Mouse (Mus musculus): Measurements from ENCODE around the gene Plb1.

Plb1 gene

GRCm38 (mm10) chr5:32243286-32243885, 10.9 kb downstream of the Plb1 start:
- in situ Hi-C loops (cut with MboI, MseI), result no loop called here

- in situ Hi-C loops (cut with MboI, MseI), result loop anchor here (5.0 kb wide), 1 partner anchor 87 kb away; no protein-coding TSS in a partner anchor
Measured at GRCm38 (mm10) chr5:32245385-32245784, 12.9 kb downstream of the Plb1 start.

GRCm38 (mm10) chr5:32260751-32261150, 28.2 kb downstream of the Plb1 start:
- in situ Hi-C loops (cut with MboI, MseI), result no loop called here

GRCm38 (mm10) chr5:32261251-32261650, 28.7 kb downstream of the Plb1 start:
- in situ Hi-C loops (cut with MboI, MseI), result no loop called here

- in situ Hi-C loops (cut with MboI, MseI), result no loop called here
Measured at GRCm38 (mm10) chr5:32262534-32262933, 30.0 kb downstream of the Plb1 start.

- in situ Hi-C loops (cut with MboI, MseI), result loop anchor here (10.0 kb wide), 1 partner anchor 1262 kb away; no protein-coding TSS in a partner anchor
Measured at GRCm38 (mm10) chr5:32272502-32272901, 40.0 kb downstream of the Plb1 start.

GRCm38 (mm10) chr5:32278000-32278694, 45.6 kb downstream of the Plb1 start:
- in situ Hi-C loops (cut with MboI, MseI), result loop anchor here (10.0 kb wide), 1 partner anchor 1257 kb away; no protein-coding TSS in a partner anchor

- in situ Hi-C loops (cut with MboI, MseI), result no loop called here
Measured at GRCm38 (mm10) chr5:32280066-32280465, 47.6 kb downstream of the Plb1 start.

GRCm38 (mm10) chr5:32282345-32282744, 49.8 kb downstream of the Plb1 start:
- in situ Hi-C loops (cut with MboI, MseI), result no loop called here

GRCm38 (mm10) chr5:32283457-32283856, 50.9 kb downstream of the Plb1 start:
- in situ Hi-C loops (cut with MboI, MseI), result no loop called here

GRCm38 (mm10) chr5:32286315-32286714, 53.8 kb downstream of the Plb1 start:
- in situ Hi-C loops (cut with MboI, MseI), result no loop called here

- in situ Hi-C loops (cut with MboI, MseI), result no loop called here
Measured at GRCm38 (mm10) chr5:32288021-32288420, 55.5 kb downstream of the Plb1 start.

- in situ Hi-C loops (cut with MboI, MseI), result no loop called here
Measured at GRCm38 (mm10) chr5:32291316-32291715, 58.8 kb downstream of the Plb1 start.

GRCm38 (mm10) chr5:32302991-32303921, 70.7 kb downstream of the Plb1 start:
- in situ Hi-C loops (cut with MboI, MseI), result no loop called here

GRCm38 (mm10) chr5:32307106-32307505, 74.6 kb downstream of the Plb1 start:
- in situ Hi-C loops (cut with MboI, MseI), result loop anchor here (5.0 kb wide), 1 partner anchor 95 kb away; no protein-coding TSS in a partner anchor

GRCm38 (mm10) chr5:32308647-32309046, 76.1 kb downstream of the Plb1 start:
- in situ Hi-C loops (cut with MboI, MseI), result loop anchor here (5.0 kb wide), 1 partner anchor 96 kb away; no protein-coding TSS in a partner anchor

- in situ Hi-C loops (cut with MboI, MseI), result loop anchor here (5.0 kb wide), 1 partner anchor 97 kb away; no protein-coding TSS in a partner anchor
Measured at GRCm38 (mm10) chr5:32309714-32310113, 77.2 kb downstream of the Plb1 start.

- in situ Hi-C loops (cut with MboI, MseI), result no loop called here
Measured at GRCm38 (mm10) chr5:32310802-32311201, 78.3 kb downstream of the Plb1 start.

GRCm38 (mm10) chr5:32311589-32312166, 79.2 kb downstream of the Plb1 start:
- in situ Hi-C loops (cut with MboI, MseI), result no loop called here

- in situ Hi-C loops (cut with MboI, MseI), result no loop called here
Measured at GRCm38 (mm10) chr5:32313671-32314070, 81.2 kb downstream of the Plb1 start.

GRCm38 (mm10) chr5:32314731-32315130, 82.2 kb downstream of the Plb1 start:
- in situ Hi-C loops (cut with MboI, MseI), result no loop called here
